Mouse (Mus musculus) regulatory T cell (primary cell): ENCODE measurements at regions not wholly inside any gene's neighbourhood (a gene's known extent, or its start where the extent isn't known, plus 50 kb on each side); places are given as distances from the start of the nearest gene placed in this dataset.

Source experiments
- in situ Hi-C: fragments of 300-600 bp; cut with MboI, MseI; formaldehyde crosslinking; loops from one replicate; pipeline ENCODE4 v1.15.1; 2025; ENCODE audit warnings: high pct_unique_total_duplicates

- in situ Hi-C loops, result loop anchor here (10.0 kb wide), 1 partner anchor 153 kb away; no protein-coding TSS in a partner anchor
These were observed 340.9 kb upstream of the Hnrnpa3 start for GRCm38 (mm10) chr2:75318190-75318589.

GRCm38 (mm10) chr2:75324146-75324749 is 334.8 kb upstream of the Hnrnpa3 start:
- in situ Hi-C loops, result no loop called here

- in situ Hi-C loops, result no loop called here
These were observed 329.5 kb upstream of the Hnrnpa3 start for GRCm38 (mm10) chr2:75329598-75329997.

GRCm38 (mm10) chr2:75341310-75341709 is 317.8 kb upstream of the Hnrnpa3 start:
- in situ Hi-C loops, result no loop called here

GRCm38 (mm10) chr2:75341726-75342280 is 317.3 kb upstream of the Hnrnpa3 start:
- in situ Hi-C loops, result no loop called here

- in situ Hi-C loops, result no loop called here
These were observed 308.2 kb upstream of the Hnrnpa3 start for GRCm38 (mm10) chr2:75350902-75351301.

- in situ Hi-C loops, result no loop called here
These were observed 307.1 kb upstream of the Hnrnpa3 start for GRCm38 (mm10) chr2:75351965-75352364.

- in situ Hi-C loops, result no loop called here
These were observed 306.5 kb upstream of the Hnrnpa3 start for GRCm38 (mm10) chr2:75352564-75352963.

GRCm38 (mm10) chr2:75356691-75357375 is 302.2 kb upstream of the Hnrnpa3 start:
- in situ Hi-C loops, result no loop called here

GRCm38 (mm10) chr2:75357516-75357915 is 301.5 kb upstream of the Hnrnpa3 start:
- in situ Hi-C loops, result no loop called here

GRCm38 (mm10) chr2:75360936-75361335 is 298.1 kb upstream of the Hnrnpa3 start:
- in situ Hi-C loops, result no loop called here

- in situ Hi-C loops, result no loop called here
These were observed 282.4 kb upstream of the Hnrnpa3 start for GRCm38 (mm10) chr2:75376666-75377065.

GRCm38 (mm10) chr2:75385551-75386263 is 273.4 kb upstream of the Hnrnpa3 start:
- in situ Hi-C loops, result no loop called here

- in situ Hi-C loops, result no loop called here
These were observed 272.4 kb upstream of the Hnrnpa3 start for GRCm38 (mm10) chr2:75386636-75387035.

GRCm38 (mm10) chr2:75392041-75392440 is 267.0 kb upstream of the Hnrnpa3 start:
- in situ Hi-C loops, result no loop called here

GRCm38 (mm10) chr2:75394928-75395673 is 264.0 kb upstream of the Hnrnpa3 start:
- in situ Hi-C loops, result no loop called here

GRCm38 (mm10) chr2:75396016-75396415 is 263.0 kb upstream of the Hnrnpa3 start:
- in situ Hi-C loops, result no loop called here

- in situ Hi-C loops, result no loop called here
These were observed 258.7 kb upstream of the Hnrnpa3 start for GRCm38 (mm10) chr2:75400291-75400870.

- in situ Hi-C loops, result no loop called here
These were observed 255.3 kb upstream of the Hnrnpa3 start for GRCm38 (mm10) chr2:75403791-75404190.

GRCm38 (mm10) chr2:75405524-75406214 is 253.4 kb upstream of the Hnrnpa3 start:
- in situ Hi-C loops, result no loop called here
